Mouse (Mus musculus) heart, embryonic 13.5 days (tissue): ENCODE results near the gene Ier3. TPM values are rescaled to one million over a fixed set of nuclear protein-coding genes. Genes with fewer than 3 reads are reported as not detected.

Experiments
- ATAC-seq: fragments of 200-750 bp; cut with Nextera tagmentation; 2 replicates; pipeline ENCODE4 v1.8.0; 2017; ENCODE audit warnings: moderate TSS enrichment; ENCODE audit not compliant: insufficient number of reproducible peaks, low FRiP score, low TSS enrichment; ENCODE audit errors: extremely low read depth
- H3K27ac ChIP-seq: fragments of 300-500 bp; sonication (generic); replicated peaks from 2 replicates; pipeline ENCODE4 v1.5.1; 2015; ENCODE audit warnings: moderate library complexity, mild to moderate bottlenecking, inconsistent platforms
- H3K27me3 ChIP-seq: fragments of 300-500 bp; sonication (generic); replicated peaks from 2 replicates; pipeline ENCODE4 v1.6.1; 2015; ENCODE audit warnings: mild to moderate bottlenecking, inconsistent platforms
- H3K36me3 ChIP-seq: fragments of 300-500 bp; sonication (generic); 2 replicates; pipeline ENCODE4 v1.6.1; 2015; ENCODE audit warnings: mild to moderate bottlenecking, inconsistent platforms
- H3K4me1 ChIP-seq: fragments of 300-500 bp; sonication (generic); 2 replicates; pipeline ENCODE4 v1.6.1; 2015; ENCODE audit warnings: inconsistent platforms
- H3K4me2 ChIP-seq: fragments of 300-500 bp; sonication (generic); 2 replicates; pipeline ENCODE4 v1.6.1; 2015; ENCODE audit warnings: inconsistent platforms, mild to moderate bottlenecking, moderate library complexity
- H3K4me3 ChIP-seq: fragments of 300-500 bp; sonication (generic); 2 replicates; pipeline ENCODE4 v1.5.1; 2015; ENCODE audit warnings: moderate library complexity, mild to moderate bottlenecking, inconsistent platforms
- H3K9ac ChIP-seq: fragments of 300-500 bp; sonication (generic); 2 replicates; pipeline ENCODE4 v1.6.1; 2015; ENCODE audit warnings: inconsistent platforms, mild to moderate bottlenecking, moderate library complexity
- H3K9me3 ChIP-seq: fragments of 300-500 bp; sonication (generic); 2 replicates; pipeline ENCODE4 v1.6.1; 2016; ENCODE audit warnings: inconsistent platforms
- WGBS: fragments of 180-500 bp; shearing (Covaris S2); methylation state at CpG from one replicate; pipeline ENCODE4 v1.1.7; 2015; ENCODE audit warnings: mixed read lengths; 5-methylcytosine and 5-hydroxymethylcytosine counted together
- microRNA-seq: library from miRNA; unstranded; fragments of <30 nt; microRNA quantifications from one replicate; pipeline ENCODE4, GENCODE M21; 2016
- polyA plus RNA-seq: library from polyadenylated mRNA; unstranded; fragments of >200 nt; fragmentation: Nextera tagmentation; extraction: Ambion mirVana; gene quantifications from 2 replicates; pipeline ENCODE4 v1.2.1, GENCODE M21; 2015

Ier3 gene
- polyA plus RNA-seq, 1 experiment from 2014 or later, result 41.7 TPM

GRCm38 (mm10) chr17:35869346-35870067 lies 48.0 kb downstream of the Ier3 start:
- Histone ChIP-seq H3K9me3 (no peaks in the 10 kb centered on the region), H3K4me2 (peak overlapping the region; percentile 96), H3K4me3 (peak overlapping the region; percentile 68), H3K9ac (peak overlapping the region; percentile 91), H3K4me1 (peaks cover 78% of the 10 kb centered on the region), H3K36me3 (peaks cover 39% of the 10 kb centered on the region), H3K27ac (peak overlapping the region; percentile 97), H3K27me3 (no peaks in the 10 kb centered on the region)
- no peak for ATAC-seq
- WGBS, result 4% methylated on average over 7 of the region's 7 CpGs

GRCm38 (mm10) chr17:35870151-35870883 lies 48.8 kb downstream of the Ier3 start:
- ATAC-seq, result no peak; the same call in 1 of the 2 replicates
- 28% methylated on average over 9 of the region's 9 CpGs for WGBS
- peaks cover 47% of the 10 kb centered on the region for H3K36me3 ChIP-seq
- no peaks in the 10 kb centered on the region for H3K9me3 ChIP-seq
- peak overlapping the region; percentile 97 for H3K27ac ChIP-seq
- peaks cover 70% of the 10 kb centered on the region for H3K4me1 ChIP-seq
- H3K4me3 ChIP-seq, result peak overlapping the region; percentile 68
- no peaks in the 10 kb centered on the region for H3K27me3 ChIP-seq
- peak overlapping the region; percentile 96 for H3K4me2 ChIP-seq
- H3K9ac ChIP-seq, result peak overlapping the region; percentile 91

- 53% methylated on average over 8 of the region's 8 CpGs for WGBS
- peaks cover 70% of the 10 kb centered on the region for H3K4me1 ChIP-seq
- peaks cover 53% of the 10 kb centered on the region for H3K36me3 ChIP-seq
- ATAC-seq, result no peak
- no peaks in the 10 kb centered on the region for H3K9me3 ChIP-seq
- H3K4me2 ChIP-seq, result peak overlapping the region; percentile 96
- peak overlapping the region; percentile 68 for H3K4me3 ChIP-seq
- peak overlapping the region; percentile 91 for H3K9ac ChIP-seq
- peak overlapping the region; percentile 97 for H3K27ac ChIP-seq
- H3K27me3 ChIP-seq, result no peaks in the 10 kb centered on the region
These were observed 49.6 kb downstream of the Ier3 start for GRCm38 (mm10) chr17:35870884-35871696.

Small RNA genes within 50 kb of the gene (microRNA-seq; reads per million reads assigned to microRNA genes)
- gene Gm28033, result 2.0 reads per million, percentile 3 among the genes with 10 or more reads in this experiment

Other genes starting within 250 kb of the Ier3 start
- 1.5 and 1.8 TPM in 2 replicates for gene Sfta2, start 220.1 kb upstream of the Ier3 start, polyA plus RNA-seq
- not detected in 2 replicates for gene Gm9573, start 195.0 kb upstream of the Ier3 start, polyA plus RNA-seq
- 0.36 and 0.39 TPM in 2 replicates for gene Mucl3, start 178.0 kb upstream of the Ier3 start, polyA plus RNA-seq
- gene Vars2, start 154.1 kb upstream of the Ier3 start, polyA plus RNA-seq, result 12.2 and 13.5 TPM in 2 replicates
- 25.7 and 27.7 TPM in 2 replicates for gene Gtf2h4, start 147.9 kb upstream of the Ier3 start, polyA plus RNA-seq
- 122 and 130 TPM in 2 replicates for gene Ddr1, start 117.1 kb upstream of the Ier3 start, polyA plus RNA-seq
- gene Flot1, start 1.5 kb downstream of the Ier3 start, polyA plus RNA-seq, result 81.1 and 99.0 TPM in 2 replicates
- 741 and 743 TPM in 2 replicates for gene Tubb5, start 16.6 kb downstream of the Ier3 start, polyA plus RNA-seq
- gene Mdc1, start 19.8 kb downstream of the Ier3 start, polyA plus RNA-seq, result 17.7 and 18.4 TPM in 2 replicates
- gene Nrm, start 39.6 kb downstream of the Ier3 start, polyA plus RNA-seq, result 43.5 and 50.5 TPM in 2 replicates
- gene Ppp1r18, start 43.9 kb downstream of the Ier3 start, polyA plus RNA-seq, result 19.8 and 21.0 TPM in 2 replicates
- gene Dhx16, start 58.1 kb downstream of the Ier3 start, polyA plus RNA-seq, result 22.8 and 27.7 TPM in 2 replicates
- gene 2310061I04Rik, start 75.7 kb downstream of the Ier3 start, polyA plus RNA-seq, result 25.2 and 31.3 TPM in 2 replicates
- 53.8 and 55.3 TPM in 2 replicates for gene Atat1, start 88.4 kb downstream of the Ier3 start, polyA plus RNA-seq
- 67.8 and 75.9 TPM in 2 replicates for gene Mrps18b, start 94.7 kb downstream of the Ier3 start, polyA plus RNA-seq
- 24.6 and 26.3 TPM in 2 replicates for gene Ppp1r10, start 94.8 kb downstream of the Ier3 start, polyA plus RNA-seq
- gene Abcf1, start 148.1 kb downstream of the Ier3 start, polyA plus RNA-seq, result 64.6 and 67.6 TPM in 2 replicates
- gene Gnl1, start 158.2 kb downstream of the Ier3 start, polyA plus RNA-seq, result 38.9 and 40.3 TPM in 2 replicates
- gene Prr3, start 158.6 kb downstream of the Ier3 start, polyA plus RNA-seq, result 17.6 and 18.1 TPM in 2 replicates
- 2.4 and 2.8 TPM in 2 replicates for gene H2-T24, start 198.9 kb downstream of the Ier3 start, polyA plus RNA-seq
- gene H2-T23, start 211.2 kb downstream of the Ier3 start, polyA plus RNA-seq, result 4.8 and 5.0 TPM in 2 replicates
- gene H2-T22, start 221.1 kb downstream of the Ier3 start, polyA plus RNA-seq, result 6.9 and 7.5 TPM in 2 replicates
- not detected in 2 replicates for gene Gm6034, start 221.3 kb downstream of the Ier3 start, polyA plus RNA-seq
- not detected in 2 replicates for gene Gm11127, start 236.7 kb downstream of the Ier3 start, polyA plus RNA-seq